Mouse (Mus musculus) kidney, embryonic 16.5 days (tissue): Measurements from ENCODE around the gene Sprr2a1. TPM values are rescaled to one million over a fixed set of nuclear protein-coding genes. Genes with fewer than 3 reads are reported as not detected.
A peak's percentile ranks its signal among the peaks of the same experiment; 100 is the strongest.
"Not testable (repeated sequence)": the region's sequence is repeated elsewhere in the genome, so short reads cannot be mapped to it uniquely, and the experiment has no call there.

Source experiments
- ATAC-seq: fragments of 200-750 bp; cut with Nextera tagmentation; 2 replicates; pipeline ENCODE4 v1.8.0; 2017; ENCODE audit warnings: moderate TSS enrichment; ENCODE audit not compliant: low FRiP score, low TSS enrichment
- H3K27ac ChIP-seq: fragments of 300-500 bp; sonication (generic); 2 replicates; pipeline ENCODE4 v1.5.1; 2014; ENCODE audit warnings: low read length
- H3K27me3 ChIP-seq: fragments of 300-500 bp; sonication (generic); 2 replicates; pipeline ENCODE4 v1.6.1; 2014; ENCODE audit warnings: low read length, control low read depth, mixed read lengths; ENCODE audit not compliant: insufficient read depth
- H3K36me3 ChIP-seq: fragments of 300-500 bp; sonication (generic); 2 replicates; pipeline ENCODE4 v1.6.1; 2014; ENCODE audit warnings: low read length, control low read depth, mixed read lengths; ENCODE audit not compliant: insufficient read depth
- H3K4me1 ChIP-seq: fragments of 300-500 bp; sonication (generic); 2 replicates; pipeline ENCODE4 v1.6.1; 2014; ENCODE audit warnings: low read length, control low read depth, mixed read lengths; ENCODE audit not compliant: insufficient read depth
- H3K4me2 ChIP-seq: fragments of 300-500 bp; sonication (generic); replicated peaks from 2 replicates; pipeline ENCODE4 v1.6.1; 2014; ENCODE audit warnings: low read depth, low read length
- H3K4me3 ChIP-seq: fragments of 300-500 bp; sonication (generic); 2 replicates; pipeline ENCODE4 v1.5.1; 2014; ENCODE audit warnings: mild to moderate bottlenecking, low read length
- H3K9ac ChIP-seq: fragments of 300-500 bp; sonication (generic); replicated peaks from 2 replicates; pipeline ENCODE4 v1.6.1; 2014; ENCODE audit warnings: low read length
- H3K9me3 ChIP-seq: fragments of 300-500 bp; sonication (generic); 2 replicates; pipeline ENCODE4 v1.6.1; 2016; ENCODE audit warnings: low read length, control low read depth
- WGBS: fragments of 180-500 bp; shearing (Covaris S2); extraction: QIAGEN DNeasy Blood & Tissue Kit; methylation state at CpG from one replicate; pipeline ENCODE4 v1.1.7; 2014; 5-methylcytosine and 5-hydroxymethylcytosine counted together
- polyA plus RNA-seq: library from polyadenylated mRNA; unstranded; fragments of >200 nt; fragmentation: Nextera tagmentation; extraction: Ambion mirVana; gene quantifications from 2 replicates; pipeline ENCODE4 v1.2.1, GENCODE M21; 2015

Gene Sprr2a1
- polyA plus RNA-seq, 1 experiment from 2014 or later: not detected

DNA sequence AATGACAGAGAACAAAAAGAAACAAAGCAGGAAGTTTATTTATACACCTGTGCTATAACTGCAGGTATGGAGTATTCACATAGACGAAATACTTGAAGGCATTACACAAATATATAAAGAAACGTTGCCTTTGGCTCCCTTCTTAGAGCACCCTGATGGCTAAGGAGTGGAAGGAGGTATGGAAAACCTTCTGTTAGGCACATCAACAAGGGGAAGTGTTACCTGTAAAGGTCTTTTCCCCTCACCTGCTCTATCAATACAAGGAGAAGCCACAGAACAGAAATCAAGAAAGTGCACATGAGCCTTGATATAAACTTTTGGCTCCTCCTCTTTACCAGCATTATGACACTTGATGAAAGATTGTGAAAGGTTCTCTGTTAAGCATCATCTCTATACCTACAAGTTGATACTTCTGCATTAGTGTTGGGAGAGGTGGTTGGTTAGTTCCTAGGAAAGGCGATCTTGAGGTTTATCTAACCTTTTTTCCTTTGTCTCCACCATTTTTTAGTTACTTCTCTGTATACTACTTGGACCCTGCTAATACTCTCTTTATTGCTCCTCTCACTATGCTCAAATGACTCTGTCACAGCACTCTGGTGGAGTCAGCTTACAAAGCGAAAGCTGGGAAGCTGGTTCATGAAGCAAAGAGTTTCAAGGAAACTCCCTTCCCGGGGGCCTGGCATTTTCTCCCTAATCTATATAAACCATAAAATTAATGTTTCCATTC, 21.0 kb downstream of the Sprr2a1 start:
- not testable (repeated sequence) for H3K27ac ChIP-seq, H3K4me2 ChIP-seq, H3K9ac ChIP-seq, H3K4me3 ChIP-seq, H3K27me3 ChIP-seq, H3K9me3 ChIP-seq, H3K36me3 ChIP-seq, H3K4me1 ChIP-seq
- peak; percentile 85 for ATAC-seq
- no CpG with 5 or more reads among the region's 5 CpGs for WGBS

DNA sequence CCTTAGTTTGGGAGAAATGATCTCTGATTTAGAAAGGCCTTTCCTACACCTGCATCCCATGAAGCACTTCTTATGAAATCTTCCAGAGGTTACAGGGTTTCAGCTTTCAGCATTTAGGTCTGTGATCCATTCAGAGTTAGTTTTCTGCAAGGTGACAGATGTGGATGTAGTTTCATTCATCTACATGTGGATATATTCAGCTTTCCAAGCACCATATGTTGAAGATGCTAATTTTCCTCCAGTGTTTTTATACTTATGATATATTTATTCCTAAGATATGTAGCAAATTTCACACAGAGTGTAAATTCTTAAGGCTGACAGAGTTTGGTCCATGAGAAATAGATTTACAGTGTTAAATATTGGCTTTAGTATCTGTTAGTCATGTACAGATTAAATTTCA, 23.1 kb downstream of the Sprr2a1 start:
- H3K4me3 ChIP-seq, H3K9ac ChIP-seq, H3K4me2 ChIP-seq, H3K27me3 ChIP-seq, H3K27ac ChIP-seq, H3K9me3 ChIP-seq, ATAC-seq, H3K4me1 ChIP-seq, H3K36me3 ChIP-seq: not testable (repeated sequence)

- not testable (repeated sequence) for H3K4me3 ChIP-seq, H3K4me2 ChIP-seq, H3K27ac ChIP-seq, H3K36me3 ChIP-seq, ATAC-seq, H3K9ac ChIP-seq, H3K4me1 ChIP-seq, H3K9me3 ChIP-seq, H3K27me3 ChIP-seq
- WGBS: no CpG with 5 or more reads among the region's 1 CpGs
These were observed 23.6 kb downstream of the Sprr2a1 start for GRCm38 (mm10) chr3:92239197-92239596.

GRCm38 (mm10) chr3:92244833-92245232, 29.2 kb downstream of the Sprr2a1 start:
- not testable (repeated sequence) for H3K27me3 ChIP-seq, H3K4me2 ChIP-seq, H3K9me3 ChIP-seq, H3K9ac ChIP-seq, H3K27ac ChIP-seq, H3K36me3 ChIP-seq, ATAC-seq, H3K4me3 ChIP-seq, H3K4me1 ChIP-seq

DNA sequence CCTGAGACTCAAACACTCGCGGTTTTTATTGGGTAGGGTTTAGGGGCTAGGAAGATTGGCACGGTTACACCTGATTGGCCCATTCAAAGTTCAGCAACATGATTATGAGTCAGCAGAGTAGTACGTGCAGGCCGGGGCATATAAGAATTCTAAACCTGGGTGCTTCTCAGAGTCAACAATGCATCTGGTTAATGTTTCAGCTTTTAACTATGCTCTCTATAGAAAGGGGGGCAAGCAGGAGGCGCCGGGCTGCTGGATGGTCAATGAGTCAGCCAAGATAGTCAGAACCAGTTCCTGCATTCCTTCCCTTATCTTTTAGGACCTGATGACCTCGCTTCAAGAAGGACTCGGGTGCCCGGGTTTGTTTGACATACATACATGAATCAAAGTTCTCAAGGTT, 30.6 kb downstream of the Sprr2a1 start:
- not testable (repeated sequence) for H3K27ac ChIP-seq, H3K4me1 ChIP-seq, H3K9me3 ChIP-seq, H3K9ac ChIP-seq, H3K4me2 ChIP-seq, H3K27me3 ChIP-seq, H3K36me3 ChIP-seq, H3K4me3 ChIP-seq
- ATAC-seq: peak; percentile 92
- WGBS: no CpG with 5 or more reads among the region's 10 CpGs

GRCm38 (mm10) chr3:92248494-92248893, 32.9 kb downstream of the Sprr2a1 start:
- not testable (repeated sequence) for H3K27me3 ChIP-seq

GRCm38 (mm10) chr3:92250450-92250849, 34.9 kb downstream of the Sprr2a1 start:
- ATAC-seq, H3K4me3 ChIP-seq, H3K27ac ChIP-seq, H3K9me3 ChIP-seq, H3K27me3 ChIP-seq, H3K9ac ChIP-seq, H3K4me1 ChIP-seq, H3K36me3 ChIP-seq, H3K4me2 ChIP-seq: not testable (repeated sequence)
- 96% methylated on average over 1 of the region's 2 CpGs for WGBS

More at GRCm38 (mm10) chr3:92248494-92248893, 32.9 kb downstream of the Sprr2a1 start:
- not testable (repeated sequence) for ATAC-seq, H3K9ac ChIP-seq, H3K4me3 ChIP-seq, H3K4me2 ChIP-seq, H3K36me3 ChIP-seq, H3K9me3 ChIP-seq, H3K4me1 ChIP-seq, H3K27ac ChIP-seq

DNA sequence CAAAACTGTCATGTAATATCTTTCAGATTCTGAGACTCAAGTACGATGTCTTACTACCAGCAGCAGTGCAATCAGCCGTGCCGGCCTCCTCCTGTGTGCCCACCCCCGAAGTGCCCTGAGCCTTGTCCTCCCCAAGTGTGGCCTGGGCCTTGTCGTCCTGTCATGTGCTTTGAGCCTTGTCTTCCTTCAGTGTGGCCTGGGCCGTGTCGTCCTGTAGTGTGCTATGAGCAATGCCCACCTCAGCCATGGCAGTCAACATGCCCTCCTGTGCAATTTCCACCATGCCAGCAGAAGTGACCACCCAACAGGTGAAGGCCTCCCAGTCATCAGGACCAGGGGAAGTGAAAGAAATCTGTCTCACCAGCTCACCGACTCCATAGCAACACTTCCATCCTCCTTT, 38.3 kb downstream of the Sprr2a1 start:
- H3K4me2 ChIP-seq, H3K9ac ChIP-seq, H3K36me3 ChIP-seq, H3K27me3 ChIP-seq, H3K4me1 ChIP-seq, H3K9me3 ChIP-seq, H3K27ac ChIP-seq, H3K4me3 ChIP-seq: not testable (repeated sequence)
- ATAC-seq: peak; percentile 86
- WGBS: no CpG with 5 or more reads among the region's 8 CpGs

DNA sequence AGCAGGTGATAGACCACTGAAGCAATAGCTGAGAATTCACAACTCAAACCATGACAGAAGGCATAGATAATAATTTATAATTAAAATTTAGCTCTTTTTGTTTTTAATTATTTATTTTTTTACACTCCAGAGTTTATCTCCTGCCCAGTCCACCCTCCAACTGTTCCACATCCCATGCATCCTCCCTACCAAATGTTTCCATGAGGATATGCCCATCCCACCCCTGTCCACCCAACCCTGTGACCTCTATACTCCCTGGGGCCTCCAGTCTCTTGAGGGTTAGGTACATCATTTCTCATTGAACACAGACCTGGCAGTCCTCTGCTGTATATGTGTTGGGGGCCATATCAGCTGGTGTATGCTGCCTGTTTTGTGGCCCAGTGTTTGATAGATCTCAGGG, 42.9 kb downstream of the Sprr2a1 start:
- H3K27ac ChIP-seq, H3K36me3 ChIP-seq, H3K9me3 ChIP-seq, H3K4me3 ChIP-seq, H3K9ac ChIP-seq, H3K4me1 ChIP-seq, H3K27me3 ChIP-seq, H3K4me2 ChIP-seq: not testable (repeated sequence)
- ATAC-seq: peak; percentile 59; the same call in 1 of the 2 replicates

DNA sequence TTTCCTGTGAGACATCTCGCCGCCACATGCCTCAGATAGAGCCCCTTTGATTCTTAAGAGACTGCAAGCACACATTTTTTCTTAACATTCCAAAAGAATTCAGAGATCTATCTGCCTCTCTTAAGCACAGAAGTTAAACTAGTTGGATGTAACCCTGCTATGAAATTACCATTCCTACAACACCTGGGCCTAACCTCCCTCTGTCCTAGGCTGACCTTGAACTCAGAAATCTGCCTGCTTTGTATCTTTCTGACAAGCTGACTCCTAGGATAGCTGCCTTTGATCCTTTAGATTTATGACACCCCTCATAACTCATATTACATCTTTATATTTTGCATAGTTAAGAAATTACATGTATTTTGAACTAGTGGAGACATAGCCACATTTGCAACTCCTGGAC, 47.9 kb downstream of the Sprr2a1 start:
- ATAC-seq, H3K9me3 ChIP-seq: not testable (repeated sequence)

More for the DNA sequence above, 47.9 kb downstream of the Sprr2a1 start:
- no CpG with 5 or more reads among the region's 2 CpGs for WGBS
- H3K4me3 ChIP-seq, H3K9ac ChIP-seq, H3K4me1 ChIP-seq, H3K27ac ChIP-seq, H3K4me2 ChIP-seq, H3K27me3 ChIP-seq, H3K36me3 ChIP-seq: not testable (repeated sequence)
